Mouse (Mus musculus): ENCODE data around the gene Fam168b. TPM values are rescaled to one million over a fixed set of nuclear protein-coding genes. Genes with fewer than 3 reads are reported as not detected.

Gene Fam168b
- total and polyA plus RNA-seq, 3 experiments: 47.6 to 148 (median 50.6) TPM

GRCm38 (mm10) chr1:34799140-34799539, 43.7 kb downstream of the Fam168b start:
- peaks cover 2% of the 10 kb centered on the region; the same call in 1 of the 2 replicates for H3K4me1 ChIP-seq (ENCODE audit: control insufficient read depth, insufficient read depth, low read length)
- 77% methylated on average over 2 of the region's 2 CpGs for WGBS
- TF ChIP-seq CTCF (IDR thresholded peaks at IDR 0.05) (no peak), POLR2A (IDR thresholded peaks at IDR 0.05; ENCODE audit: insufficient read depth, low read depth, low read length) (no peak), EP300 (IDR thresholded peaks at IDR 0.05; ENCODE audit: insufficient read depth, low read depth, low read length) (no peak)
- intact Hi-C loops (cut with DNase I): no loop called here
- H3K27me3 ChIP-seq (ENCODE audit: control insufficient read depth, insufficient read depth, low read length): no peaks in the 10 kb centered on the region
- no peaks in the 10 kb centered on the region for H3K79me2 ChIP-seq (replicated peaks; ENCODE audit: control insufficient read depth, insufficient read depth, low read length)
- H3K36me3 ChIP-seq (ENCODE audit: control insufficient read depth, insufficient read depth, low read length): no peaks in the 10 kb centered on the region
- no peak for DNase-seq
- H3K27ac ChIP-seq: no peak overlapping the region
- no peak overlapping the region for H3K9ac ChIP-seq (ENCODE audit: low read depth, low read length)
- H3K4me3 ChIP-seq: no peak overlapping the region

GRCm38 (mm10) chr1:34793304-34794300, 49.3 kb downstream of the Fam168b start:
- H3K27me3 ChIP-seq (ENCODE audit: control insufficient read depth, insufficient read depth, low read length): no peaks in the 10 kb centered on the region
- no peak overlapping the region for H3K27ac ChIP-seq
- 69% methylated on average over 19 of the region's 19 CpGs for WGBS
- H3K4me3 ChIP-seq: no peak overlapping the region
- H3K4me1 ChIP-seq (ENCODE audit: control insufficient read depth, insufficient read depth, low read length): no peaks in the 10 kb centered on the region
- intact Hi-C loops (cut with DNase I): no loop called here
- TF ChIP-seq POLR2A (IDR thresholded peaks at IDR 0.05; ENCODE audit: insufficient read depth, low read depth, low read length): no peak
- TF ChIP-seq EP300 (IDR thresholded peaks at IDR 0.05; ENCODE audit: insufficient read depth, low read depth, low read length): no peak
- TF ChIP-seq CTCF (IDR thresholded peaks at IDR 0.05): no peak
- no peaks in the 10 kb centered on the region for H3K36me3 ChIP-seq (ENCODE audit: control insufficient read depth, insufficient read depth, low read length)
- no peak for DNase-seq
- H3K9ac ChIP-seq (ENCODE audit: low read depth, low read length): no peak overlapping the region
- H3K79me2 ChIP-seq (replicated peaks; ENCODE audit: control insufficient read depth, insufficient read depth, low read length): no peaks in the 10 kb centered on the region

GRCm38 (mm10) chr1:34783538-34784161, 59.2 kb downstream of the Fam168b start:
- 39% methylated on average over 6 of the region's 6 CpGs for WGBS
- no peak for DNase-seq
- Histone ChIP-seq H3K4me3 (no peak overlapping the region), H3K36me3 (ENCODE audit: control insufficient read depth, insufficient read depth, low read length) (no peaks in the 10 kb centered on the region), H3K79me2 (replicated peaks; ENCODE audit: control insufficient read depth, insufficient read depth, low read length) (no peaks in the 10 kb centered on the region), H3K27ac (no peak overlapping the region), H3K4me1 (ENCODE audit: control insufficient read depth, insufficient read depth, low read length) (no peaks in the 10 kb centered on the region), H3K9ac (ENCODE audit: low read depth, low read length) (no peak overlapping the region), H3K27me3 (ENCODE audit: control insufficient read depth, insufficient read depth, low read length) (no peaks in the 10 kb centered on the region)
- intact Hi-C loops (cut with DNase I): no loop called here
- TF ChIP-seq EP300 (IDR thresholded peaks at IDR 0.05; ENCODE audit: insufficient read depth, low read depth, low read length): no peak
- TF ChIP-seq POLR2A (IDR thresholded peaks at IDR 0.05; ENCODE audit: insufficient read depth, low read depth, low read length): no peak
- TF ChIP-seq CTCF (IDR thresholded peaks at IDR 0.05): no peak

- H3K4me3 ChIP-seq: no peak overlapping the region
- no peaks in the 10 kb centered on the region for H3K79me2 ChIP-seq (replicated peaks; ENCODE audit: control insufficient read depth, insufficient read depth, low read length)
- TF ChIP-seq POLR2A (IDR thresholded peaks at IDR 0.05; ENCODE audit: insufficient read depth, low read depth, low read length) (no peak), CTCF (IDR thresholded peaks at IDR 0.05) (no peak), EP300 (IDR thresholded peaks at IDR 0.05; ENCODE audit: insufficient read depth, low read depth, low read length) (no peak)
- no peak overlapping the region for H3K9ac ChIP-seq (ENCODE audit: low read depth, low read length)
- H3K27me3 ChIP-seq (ENCODE audit: control insufficient read depth, insufficient read depth, low read length): no peaks in the 10 kb centered on the region
- intact Hi-C loops (cut with DNase I): no loop called here
- H3K27ac ChIP-seq: no peak overlapping the region
- 90% methylated on average over 3 of the region's 3 CpGs for WGBS
- no peaks in the 10 kb centered on the region for H3K4me1 ChIP-seq (ENCODE audit: control insufficient read depth, insufficient read depth, low read length)
- no peak for DNase-seq
- H3K36me3 ChIP-seq (ENCODE audit: control insufficient read depth, insufficient read depth, low read length): no peaks in the 10 kb centered on the region
These were observed 67.0 kb downstream of the Fam168b start for GRCm38 (mm10) chr1:34775870-34776269.

- no peak for DNase-seq
- Histone ChIP-seq H3K9ac (ENCODE audit: low read depth, low read length) (no peak overlapping the region), H3K4me1 (ENCODE audit: control insufficient read depth, insufficient read depth, low read length) (no peaks in the 10 kb centered on the region), H3K4me3 (no peak overlapping the region), H3K27me3 (ENCODE audit: control insufficient read depth, insufficient read depth, low read length) (no peaks in the 10 kb centered on the region), H3K27ac (no peak overlapping the region), H3K36me3 (ENCODE audit: control insufficient read depth, insufficient read depth, low read length) (no peaks in the 10 kb centered on the region), H3K79me2 (replicated peaks; ENCODE audit: control insufficient read depth, insufficient read depth, low read length) (no peaks in the 10 kb centered on the region)
- WGBS: 54% methylated on average over 6 of the region's 6 CpGs
- TF ChIP-seq EP300 (IDR thresholded peaks at IDR 0.05; ENCODE audit: insufficient read depth, low read depth, low read length) (no peak), POLR2A (IDR thresholded peaks at IDR 0.05; ENCODE audit: insufficient read depth, low read depth, low read length) (no peak), CTCF (IDR thresholded peaks at IDR 0.05) (no peak)
- intact Hi-C loops (cut with DNase I): no loop called here
These were observed 74.0 kb downstream of the Fam168b start for GRCm38 (mm10) chr1:34768875-34769274.

- DNase-seq: no peak
- WGBS: 48% methylated on average over 4 of the region's 4 CpGs
- Histone ChIP-seq H3K27ac (no peak overlapping the region), H3K9ac (ENCODE audit: low read depth, low read length) (no peak overlapping the region), H3K27me3 (ENCODE audit: control insufficient read depth, insufficient read depth, low read length) (no peaks in the 10 kb centered on the region), H3K4me3 (no peak overlapping the region), H3K79me2 (replicated peaks; ENCODE audit: control insufficient read depth, insufficient read depth, low read length) (no peaks in the 10 kb centered on the region), H3K36me3 (ENCODE audit: control insufficient read depth, insufficient read depth, low read length) (no peaks in the 10 kb centered on the region), H3K4me1 (ENCODE audit: control insufficient read depth, insufficient read depth, low read length) (no peaks in the 10 kb centered on the region)
- no peak for TF ChIP-seq CTCF (IDR thresholded peaks at IDR 0.05)
- no peak for TF ChIP-seq POLR2A (IDR thresholded peaks at IDR 0.05; ENCODE audit: insufficient read depth, low read depth, low read length)
- TF ChIP-seq EP300 (IDR thresholded peaks at IDR 0.05; ENCODE audit: insufficient read depth, low read depth, low read length): no peak
- intact Hi-C loops (cut with DNase I): no loop called here
These were observed 75.0 kb downstream of the Fam168b start for GRCm38 (mm10) chr1:34767851-34768250.
